Mouse (Mus musculus) olfactory bulb, adult 2 months (tissue): ENCODE measurements around the gene Hist1h1c.

Experiments
- CTCF ChIP-seq: fragments of 200-500 bp; IDR thresholded peaks from 2 replicates; pipeline ENCODE4 v1.5.1; 2012; ENCODE audit warnings: low read depth, mild to moderate bottlenecking, low read length, moderate library complexity; ENCODE audit not compliant: insufficient read depth
- POLR2A ChIP-seq: fragments of 200-500 bp; IDR thresholded peaks from 2 replicates; pipeline ENCODE4 v1.6.1; 2012; ENCODE audit warnings: mild to moderate bottlenecking, low read depth, low read length, moderate library complexity; ENCODE audit not compliant: insufficient read depth

GRCm38 (mm10) chr13:23765172-23765513 lies 26.5 kb downstream of the Hist1h1c start:
- TF ChIP-seq POLR2A: no peak
- no peak for TF ChIP-seq CTCF
